Mouse (Mus musculus) ES-CJ7 (cell line): ENCODE measurements around the gene Rpl5.
"Not testable (repeated sequence)": the region's sequence is repeated elsewhere in the genome, so short reads cannot be mapped to it uniquely, and the experiment has no call there.

Experiments
- DNase-seq: peaks from one replicate; pipeline ENCODE4 v3.0.0; 2011; ENCODE audit warnings: low read depth, low spot score

Gene Rpl5

DNA sequence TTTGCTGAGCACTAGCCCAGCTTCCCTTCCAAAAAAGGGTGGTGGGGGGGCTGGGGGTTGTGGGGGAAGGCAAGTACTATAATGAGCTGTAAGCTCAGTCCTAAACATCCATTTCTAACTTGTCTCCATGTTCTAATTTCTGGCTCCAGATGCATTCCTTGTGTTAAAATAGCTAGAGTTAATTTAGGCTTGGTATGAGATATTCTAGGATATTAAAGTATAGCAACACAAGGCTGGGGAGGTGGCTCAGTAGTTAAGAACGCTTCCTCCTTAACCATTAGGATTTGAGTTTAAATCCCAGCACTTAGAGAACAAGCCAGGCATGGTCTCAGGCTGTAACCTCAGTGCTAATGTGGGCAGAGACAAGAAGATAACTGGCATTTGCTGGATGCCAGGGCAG, 4.0 kb upstream of the Rpl5 start:
- no peak for DNase-seq

DNA sequence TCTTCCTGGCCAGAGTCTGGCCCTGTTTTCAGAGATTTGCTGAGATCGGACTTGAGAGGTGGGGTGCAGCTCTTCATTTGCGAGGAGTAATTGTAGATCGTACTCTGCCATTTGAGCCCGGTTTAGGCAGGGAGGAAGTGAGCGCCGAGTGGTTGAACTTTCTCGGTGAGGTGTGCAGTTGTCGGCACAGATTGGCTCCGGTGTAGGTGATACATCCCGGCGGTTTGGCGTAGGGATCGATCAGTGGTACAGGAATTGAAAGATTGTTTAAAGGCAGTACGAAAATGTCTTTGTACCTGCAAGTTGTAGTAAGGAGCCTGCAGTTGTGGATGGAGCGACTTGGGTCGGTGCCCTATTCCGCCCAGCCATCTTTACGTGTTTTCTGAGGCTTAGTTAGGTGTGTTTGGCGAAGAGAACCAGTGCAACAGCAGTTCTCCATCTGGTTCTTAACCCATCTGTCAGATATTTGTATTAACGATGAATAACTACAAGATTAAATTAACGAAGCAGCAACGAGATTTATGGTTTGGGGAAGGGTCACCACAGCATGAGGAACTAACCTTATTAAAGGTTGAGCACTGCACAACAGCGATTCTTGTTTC, 813 bp downstream of the Rpl5 start:
- DNase-seq: peak; percentile 48

- no peak for DNase-seq
Observed at GRCm38 (mm10) chr5:107904325-107904724, 4.0 kb downstream of the Rpl5 start.

GRCm38 (mm10) chr5:107908514-107909110, 8.3 kb downstream of the Rpl5 start:
- DNase-seq: no peak

- no peak for DNase-seq
Observed at GRCm38 (mm10) chr5:107909668-107910067, 9.4 kb downstream of the Rpl5 start.

- no peak for DNase-seq
Observed at GRCm38 (mm10) chr5:107910084-107910616, 9.8 kb downstream of the Rpl5 start.

- DNase-seq: no peak
Observed at GRCm38 (mm10) chr5:107911012-107911411, 10.7 kb downstream of the Rpl5 start.

GRCm38 (mm10) chr5:107915280-107915679, 15.0 kb downstream of the Rpl5 start:
- DNase-seq: no peak

GRCm38 (mm10) chr5:107921400-107922252, 21.3 kb downstream of the Rpl5 start:
- DNase-seq: peak; percentile 65

DNA sequence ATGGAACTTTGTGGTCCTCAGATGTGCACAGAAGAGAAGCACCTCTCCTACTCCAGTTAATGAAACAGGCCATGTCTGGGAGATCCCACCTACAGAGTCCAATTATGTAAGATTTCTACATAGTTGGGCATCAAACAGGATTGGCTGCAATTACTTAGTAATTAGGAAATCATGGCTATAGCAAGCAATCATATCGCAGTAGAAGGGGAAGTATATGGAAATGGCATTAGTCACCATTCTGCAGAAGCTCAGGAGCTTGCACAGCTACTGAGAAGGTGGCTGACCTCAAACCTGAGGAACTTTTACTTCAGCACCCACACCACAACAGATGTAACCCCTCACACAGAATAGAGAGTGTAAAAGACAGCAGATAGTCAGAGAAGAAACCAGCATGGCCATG, 22.5 kb downstream of the Rpl5 start:
- DNase-seq: no peak

GRCm38 (mm10) chr5:107924564-107924963, 24.3 kb downstream of the Rpl5 start:
- no peak for DNase-seq

DNA sequence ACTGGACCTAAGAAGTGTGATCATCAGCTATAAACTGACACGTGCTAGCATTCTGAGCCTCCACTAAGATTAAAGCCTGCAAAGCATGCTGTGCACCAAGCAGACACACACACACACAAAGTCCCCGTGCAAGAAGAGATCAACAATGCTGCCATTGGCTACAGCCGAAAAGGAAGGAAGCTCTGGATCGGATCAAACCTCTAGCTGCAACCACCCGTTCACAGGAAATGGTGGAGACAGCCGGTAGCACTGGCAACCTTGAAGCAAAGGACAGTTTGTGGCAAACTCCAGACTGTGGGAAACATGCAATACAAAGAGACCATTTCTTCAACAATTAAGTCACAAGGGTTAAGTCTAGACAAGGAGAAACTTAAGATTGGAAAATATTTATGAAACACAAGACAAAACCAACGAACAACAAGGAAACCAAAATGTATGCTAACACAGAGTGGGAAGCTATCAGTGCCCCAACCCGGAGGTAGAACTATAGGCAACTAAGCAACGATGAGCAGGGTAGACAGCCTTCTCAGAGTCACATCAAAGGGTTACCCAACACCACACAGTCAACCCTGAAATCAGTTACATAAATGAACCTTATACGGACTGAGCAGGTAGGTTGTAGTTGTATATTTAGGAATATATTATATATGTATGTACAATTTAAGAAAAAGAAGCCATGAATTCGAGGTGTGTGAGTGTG, 26.4 kb downstream of the Rpl5 start:
- no peak for DNase-seq

- no peak for DNase-seq
Observed at GRCm38 (mm10) chr5:107932556-107932955, 32.3 kb downstream of the Rpl5 start.

GRCm38 (mm10) chr5:107933202-107933974, 33.1 kb downstream of the Rpl5 start:
- DNase-seq: no peak

DNA sequence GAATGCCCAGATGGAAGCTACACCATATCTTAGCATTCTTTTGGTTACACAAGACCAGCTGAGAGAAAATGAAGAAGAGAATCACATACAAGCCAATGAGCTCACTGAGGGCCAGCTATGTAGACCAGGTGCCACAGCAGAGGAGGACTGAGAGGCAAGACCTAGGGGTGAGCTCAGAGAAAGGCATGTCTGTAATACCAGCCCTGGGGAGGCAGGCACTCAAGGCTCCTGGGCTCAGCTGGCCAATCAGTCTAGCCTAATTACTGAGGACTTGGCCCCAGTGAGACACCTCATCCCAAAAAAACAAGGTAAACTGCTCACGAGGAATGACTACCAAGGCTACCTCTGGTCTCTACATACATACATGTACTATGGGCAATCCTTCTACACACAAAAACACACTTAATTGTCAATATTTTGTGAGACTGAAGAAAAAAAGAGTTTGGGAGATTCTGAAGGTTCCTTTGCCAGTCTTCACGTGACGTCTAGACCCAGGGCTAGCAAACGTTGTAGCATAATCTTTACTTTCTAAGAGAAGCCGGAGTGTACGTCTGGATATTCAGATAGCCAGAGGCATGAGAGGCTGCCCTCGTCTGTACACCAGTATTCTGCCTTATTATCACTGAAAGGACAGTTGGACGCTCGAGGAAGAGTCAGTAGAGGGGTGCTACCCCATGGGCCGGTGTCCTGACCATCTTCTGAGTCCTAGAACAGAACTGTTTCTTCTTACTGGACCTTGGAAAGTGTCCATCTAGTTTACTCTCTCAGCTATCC, 34.7 kb downstream of the Rpl5 start:
- DNase-seq: no peak

GRCm38 (mm10) chr5:107936625-107937389, 36.5 kb downstream of the Rpl5 start:
- DNase-seq: no peak

DNA sequence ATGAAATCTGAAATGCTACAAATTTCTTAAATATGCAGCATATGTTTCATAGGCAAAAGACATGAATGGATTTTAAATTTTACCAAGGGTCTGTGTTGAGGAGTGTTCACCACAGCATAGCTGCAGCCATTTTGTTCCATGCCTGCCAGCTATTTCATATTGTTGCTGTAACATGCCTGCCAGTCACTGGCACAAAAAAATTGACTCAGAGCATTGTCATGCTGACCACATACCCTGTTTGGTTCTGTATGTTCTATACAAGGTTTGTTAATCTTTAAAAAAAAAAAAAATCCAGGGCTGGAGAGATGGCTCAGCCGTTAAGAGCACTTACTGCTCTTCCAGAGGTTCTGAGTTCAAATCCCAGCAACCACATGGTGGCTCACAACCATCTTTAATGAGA, 38.2 kb downstream of the Rpl5 start:
- DNase-seq: not testable (repeated sequence)

DNA sequence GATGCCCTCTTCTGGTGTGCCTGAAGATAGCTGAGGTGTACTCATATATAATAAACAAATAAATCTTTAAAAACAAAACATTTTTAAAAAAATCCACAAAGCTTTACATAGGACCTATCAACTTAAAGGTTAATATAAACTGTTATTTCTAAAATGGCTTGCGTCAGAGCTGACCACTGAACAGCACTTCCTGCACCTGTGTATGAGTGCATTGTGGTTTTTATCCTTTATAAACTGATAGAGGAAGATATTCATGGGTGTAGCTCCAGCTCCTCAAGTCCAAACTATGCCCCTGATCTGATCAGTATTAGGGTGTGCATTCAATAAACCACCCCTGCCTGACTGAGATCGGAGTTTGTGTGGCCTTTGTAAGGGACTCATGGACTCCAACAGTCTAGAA, 38.6 kb downstream of the Rpl5 start:
- DNase-seq: no peak

GRCm38 (mm10) chr5:107939701-107940100, 39.4 kb downstream of the Rpl5 start:
- DNase-seq: peak; percentile 71

DNA sequence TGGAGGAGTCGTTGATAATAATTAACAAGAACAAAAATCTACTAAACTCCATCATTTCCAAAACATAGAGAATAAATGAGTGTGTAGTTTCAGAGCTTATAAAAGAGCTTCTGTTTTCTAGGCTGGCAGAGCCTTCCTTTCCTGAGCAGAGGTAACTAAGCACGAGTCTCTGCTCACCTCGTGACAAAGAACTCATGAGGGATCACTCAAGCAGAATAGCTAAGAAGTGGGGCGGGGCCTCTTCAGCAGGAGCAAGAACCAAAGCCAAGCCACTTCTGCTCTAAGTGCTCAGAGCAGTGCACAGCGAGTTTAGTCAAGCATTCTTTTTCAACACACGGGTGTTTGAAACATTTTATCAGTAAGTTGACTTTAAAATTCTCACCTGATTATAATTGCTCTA, 40.9 kb downstream of the Rpl5 start:
- DNase-seq: peak; percentile 35
